Mouse (Mus musculus) naive thymus-derived CD4-positive, alpha-beta T cell, adult 2 months (primary cell): ENCODE data around the gene Ak9.

ENCODE experiments used
- DNase-seq: peaks from one replicate; pipeline ENCODE4 v3.0.0-alpha.2; 2011; ENCODE audit warnings: low read depth

Ak9 gene

GRCm38 (mm10) chr10:41451656-41452055 is 147.9 kb downstream of the Ak9 start:
- DNase-seq: no peak

- no peak for DNase-seq
Observed at GRCm38 (mm10) chr10:41452791-41453190, 149.0 kb downstream of the Ak9 start.

- DNase-seq: no peak
Observed at GRCm38 (mm10) chr10:41459990-41460389, 156.2 kb downstream of the Ak9 start.

DNA sequence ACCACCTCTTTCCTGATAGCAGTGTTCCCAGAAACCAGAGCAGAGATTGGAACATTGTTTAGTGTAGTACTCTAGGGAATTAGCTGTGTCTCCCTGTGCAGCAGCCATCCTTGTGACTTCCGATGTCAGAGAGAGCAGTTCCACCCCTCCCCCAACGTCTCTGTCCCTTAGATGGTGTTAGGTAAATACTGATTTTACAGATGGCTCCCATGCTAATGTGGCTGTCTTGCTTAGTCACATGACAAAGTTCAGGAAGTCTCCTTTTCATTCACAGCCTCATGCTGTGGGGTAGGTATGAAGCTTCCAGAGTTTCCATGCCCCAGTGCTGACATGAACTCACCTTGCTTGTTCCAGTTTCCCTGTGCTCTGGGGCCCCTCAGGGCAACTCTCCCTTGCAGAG is 156.7 kb downstream of the Ak9 start:
- no peak for DNase-seq

- no peak for DNase-seq
Observed at GRCm38 (mm10) chr10:41461057-41461722, 157.4 kb downstream of the Ak9 start.

DNA sequence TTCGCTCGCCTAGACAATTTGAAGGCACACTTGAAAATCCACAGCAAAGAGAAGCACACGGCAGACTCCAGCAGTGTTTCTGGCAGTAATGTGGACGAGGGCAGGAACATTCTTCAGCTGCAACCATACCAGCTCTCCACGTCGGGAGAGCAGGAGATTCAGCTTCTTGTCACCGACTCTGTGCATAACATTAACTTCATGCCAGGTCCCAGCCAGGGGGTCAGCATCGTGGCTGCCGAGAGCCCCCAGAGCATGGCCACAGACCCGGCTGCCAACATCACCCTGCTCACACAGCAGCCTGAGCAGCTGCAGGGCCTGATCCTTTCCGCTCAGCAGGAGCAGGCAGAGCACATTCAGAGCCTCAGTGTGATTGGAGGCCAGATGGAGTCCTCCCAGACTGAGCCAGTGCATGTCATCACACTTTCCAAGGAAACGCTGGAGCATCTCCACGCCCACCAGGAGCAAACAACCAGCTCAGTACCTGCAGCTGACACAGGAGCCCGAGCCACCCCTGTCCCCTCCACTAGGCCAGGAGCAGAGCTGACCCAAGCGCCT is 160.7 kb downstream of the Ak9 start:
- no peak for DNase-seq

GRCm38 (mm10) chr10:41467325-41467724 is 163.5 kb downstream of the Ak9 start:
- DNase-seq: no peak

- peak; percentile 29 for DNase-seq
Observed at GRCm38 (mm10) chr10:41470693-41471092, 166.9 kb downstream of the Ak9 start.

GRCm38 (mm10) chr10:41472534-41472933 is 168.8 kb downstream of the Ak9 start:
- DNase-seq: no peak

GRCm38 (mm10) chr10:41472962-41473481 is 169.2 kb downstream of the Ak9 start:
- peak; percentile 68 for DNase-seq

- DNase-seq: peak; percentile 74
Observed at GRCm38 (mm10) chr10:41473782-41474468, 170.1 kb downstream of the Ak9 start.

DNA sequence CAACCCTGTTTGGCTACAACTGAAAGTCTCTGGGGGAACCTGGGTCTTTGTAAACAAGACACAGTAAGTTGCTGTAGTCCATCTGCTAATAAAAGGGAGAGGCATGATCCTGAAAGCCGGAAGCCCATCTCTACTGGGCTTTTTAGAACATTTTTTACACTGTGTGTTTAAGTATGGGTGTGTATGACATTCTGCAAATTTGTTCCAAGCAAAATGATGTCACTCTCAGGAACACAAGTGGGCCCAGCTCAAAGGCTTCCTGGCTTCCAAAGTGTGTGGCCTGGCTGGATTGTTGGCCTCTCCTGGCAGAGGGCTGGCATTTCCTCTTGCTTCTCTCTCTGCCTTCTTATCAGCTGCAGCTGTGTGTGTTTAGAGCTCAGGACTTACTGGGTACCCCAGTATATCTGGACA is 171.2 kb downstream of the Ak9 start:
- peak; percentile 23 for DNase-seq

GRCm38 (mm10) chr10:41476171-41477017 is 172.6 kb downstream of the Ak9 start, which contains the start of gene Mical1:
Gene Mical1, plus strand, starts transcription at chr10:41476314.
- peak; percentile 75 for DNase-seq

DNA sequence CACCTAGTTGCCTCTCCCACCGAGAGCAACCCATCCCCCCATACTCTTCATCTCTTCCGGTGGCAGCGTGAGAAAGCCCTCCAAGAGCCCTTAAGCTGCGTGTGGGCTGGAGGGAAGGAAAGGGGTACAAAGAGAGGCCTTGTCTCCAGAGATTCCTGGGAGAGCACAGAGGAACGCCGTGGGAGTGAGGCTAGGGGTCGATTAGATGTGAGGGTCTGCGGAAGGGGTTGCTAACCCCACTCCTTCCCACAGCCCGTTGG is 173.2 kb downstream of the Ak9 start:
- no peak for DNase-seq

DNA sequence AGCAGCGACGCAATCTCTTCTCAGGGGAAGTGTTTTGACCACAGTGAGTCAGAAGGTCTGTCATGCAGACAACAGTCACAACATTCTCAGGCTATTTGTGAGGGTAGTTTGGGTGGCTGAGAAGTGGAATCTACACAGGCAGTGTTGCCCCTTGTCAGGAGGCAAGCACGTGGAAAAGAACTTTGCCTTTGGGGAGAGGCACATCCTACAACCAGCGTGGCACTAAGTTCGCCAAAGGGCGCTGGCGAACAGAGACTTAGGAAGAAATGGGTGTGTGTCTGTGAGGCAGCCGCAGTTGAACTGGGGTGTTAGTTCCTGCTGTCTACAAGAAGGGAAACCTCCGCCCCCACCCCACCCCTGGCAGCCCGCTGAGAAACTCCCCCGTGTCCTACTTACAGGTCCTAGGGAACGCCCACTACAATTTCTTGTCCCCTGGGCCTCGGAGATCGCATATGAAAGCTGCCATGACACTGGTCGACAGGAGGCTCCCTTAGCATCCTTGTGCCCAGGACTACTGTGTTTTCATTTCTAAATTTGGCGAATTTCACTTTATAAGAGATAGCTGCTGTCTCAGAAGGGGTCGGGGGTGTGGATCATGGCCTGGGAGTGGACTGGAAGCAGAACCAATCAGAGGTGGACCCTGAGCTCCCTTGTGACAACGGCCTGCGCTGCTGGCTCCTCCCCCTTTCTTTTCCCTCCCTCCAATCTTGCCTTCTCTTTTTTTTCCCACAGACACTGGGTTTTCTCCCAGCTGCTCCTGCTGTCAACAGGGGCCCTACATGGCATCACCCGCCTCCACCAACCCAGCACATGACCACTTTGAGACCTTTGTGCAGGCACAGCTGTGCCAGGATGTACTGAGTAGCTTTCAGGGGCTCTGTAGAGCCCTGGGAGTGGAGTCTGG is 173.8 kb downstream of the Ak9 start:
- peak; percentile 68 for DNase-seq

- DNase-seq: no peak
Observed at GRCm38 (mm10) chr10:41479961-41480360, 176.2 kb downstream of the Ak9 start.

DNA sequence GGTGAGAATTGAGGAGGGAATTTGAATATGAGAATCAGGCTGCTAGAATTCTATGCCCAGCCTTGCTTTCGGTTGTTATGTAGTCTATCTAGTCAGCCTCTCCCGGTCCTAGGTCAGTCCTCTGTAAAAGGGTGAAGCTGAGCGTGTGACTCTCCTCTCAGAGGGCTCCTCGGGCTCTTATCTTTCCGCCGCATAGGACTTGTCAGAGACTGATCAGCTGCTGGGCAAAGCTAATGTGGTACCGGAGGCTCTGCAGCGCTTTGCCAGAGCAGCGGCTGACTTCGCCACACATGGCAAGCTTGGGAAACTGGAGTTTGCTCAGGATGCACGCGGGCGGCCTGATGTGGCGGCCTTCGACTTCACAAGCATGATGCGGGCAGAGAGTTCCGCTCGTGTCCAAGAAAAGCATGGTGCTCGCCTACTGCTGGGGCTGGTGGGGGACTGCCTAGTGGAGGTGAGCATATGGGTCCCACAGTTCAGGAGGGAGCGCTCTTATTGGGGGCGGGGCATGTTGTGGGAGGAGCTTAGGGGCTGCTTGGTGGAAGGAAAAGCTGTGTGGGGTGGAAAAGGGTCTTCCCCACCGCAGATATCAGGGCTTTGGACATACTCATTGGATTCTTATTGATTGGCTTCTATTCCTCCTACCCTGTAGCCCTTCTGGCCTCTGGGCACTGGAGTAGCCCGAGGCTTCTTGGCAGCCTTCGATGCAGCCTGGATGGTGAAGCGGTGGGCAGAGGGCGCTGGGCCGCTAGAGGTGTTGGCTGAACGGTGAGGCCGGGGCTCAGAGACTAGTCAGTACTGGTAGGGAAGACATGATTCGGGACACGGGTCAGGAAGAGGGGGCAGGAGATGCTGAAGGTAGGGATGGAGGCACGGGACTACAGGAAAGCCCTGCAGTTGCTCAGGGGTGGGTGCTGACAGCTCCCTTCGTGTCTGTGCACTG is 177.4 kb downstream of the Ak9 start:
- DNase-seq: no peak

DNA sequence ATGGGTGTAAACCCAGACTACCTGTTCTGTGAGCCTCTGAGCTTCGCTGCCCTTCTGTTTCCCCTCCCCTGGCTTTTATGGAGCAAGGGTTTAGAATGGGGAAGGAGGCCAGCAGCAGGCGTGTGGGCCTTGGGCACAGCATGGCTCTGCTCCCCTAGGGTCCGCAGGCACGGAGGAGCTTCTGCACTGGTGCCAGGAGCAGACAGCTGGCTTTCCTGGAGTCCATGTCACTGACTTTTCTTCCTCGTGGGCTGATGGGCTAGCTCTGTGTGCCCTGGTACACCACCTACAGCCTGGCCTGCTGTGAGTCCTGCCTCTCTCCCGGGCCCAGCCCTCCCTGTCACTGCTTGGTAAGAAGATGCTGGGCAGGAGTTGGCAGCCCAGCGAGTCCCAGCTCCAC is 178.7 kb downstream of the Ak9 start:
- DNase-seq: no peak
